9 mouse cellular contexts compared by ENCODE assay signal in genomic region chr8:115942731-115943509, GRCm38 (mm10).
A peak's percentile ranks its signal among the peaks of the same experiment; 100 is the strongest.
DNase-seq lines count a peak whose midpoint lies in the region; ATAC-seq and TF ChIP-seq lines count a peak whose summit lies in the region.
"Had no signal": no experiment of that assay in that cellular context is flagged by ENCODE, and none has a peak within 500 bp of the region (broad histone marks: within the 10 kb centered on the region; RNA-seq: fewer than 3 reads in every experiment).

No protein-coding gene starts in this region.

- TF ChIP-seq CTCF in forebrain, postnatal 0 days (IDR thresholded peaks at IDR 0.05; ENCODE audit: low read depth), result no peak

- 28% methylated on average over 16 of the region's 16 CpGs for WGBS in forebrain, postnatal 0 days
- WGBS in hindbrain, embryonic 15.5 days, result 34% methylated on average over 16 of the region's 16 CpGs
- WGBS in midbrain, embryonic 16.5 days, result 31% methylated on average over 16 of the region's 16 CpGs

- H3K27ac ChIP-seq in forebrain, postnatal 0 days (ENCODE audit: low read depth, low read length), result no peak overlapping the region
- H3K27ac ChIP-seq in hindbrain, embryonic 15.5 days (replicated peaks), result no peak overlapping the region
- no peak overlapping the region for H3K27ac ChIP-seq in midbrain, embryonic 16.5 days (ENCODE audit: low read length)

- no peaks in the 10 kb centered on the region for H3K9me3 ChIP-seq in forebrain, postnatal 0 days (ENCODE audit: low read length)
- no peaks in the 10 kb centered on the region for H3K9me3 ChIP-seq in hindbrain, embryonic 15.5 days
- no peaks in the 10 kb centered on the region for H3K9me3 ChIP-seq in midbrain, embryonic 16.5 days (replicated peaks; ENCODE audit: control insufficient read depth, low read length, poor library complexity, severe bottlenecking)

- no peak overlapping the region; the same call in 1 of the 2 replicates for H3K4me2 ChIP-seq in forebrain, postnatal 0 days (ENCODE audit: low read depth)
- peak overlapping the region; percentile 39 for H3K4me2 ChIP-seq in hindbrain, embryonic 15.5 days
- H3K4me2 ChIP-seq in midbrain, embryonic 16.5 days (ENCODE audit: low read length), result peak overlapping the region; percentile 37

- intact Hi-C loops in left cerebral cortex, postnatal 10 days (cut with DNase I), result no loop called here

- peak; percentile 45; the same call in 1 of the 2 replicates for ATAC-seq in forebrain, postnatal 0 days
- 0 out of 2 replicates have a peak, but pooled peaks have one; percentile 23 for ATAC-seq in hindbrain, embryonic 15.5 days (ENCODE audit: low FRiP score, low read depth)
- peak; percentile 51; the same call in 1 of the 2 replicates for ATAC-seq in midbrain, embryonic 16.5 days

- peaks cover 7% of the 10 kb centered on the region; the same call in 1 of the 2 replicates for H3K4me1 ChIP-seq in forebrain, postnatal 0 days (ENCODE audit: insufficient read depth)
- peaks cover 8% of the 10 kb centered on the region for H3K4me1 ChIP-seq in hindbrain, embryonic 15.5 days (replicated peaks)
- peaks cover 7% of the 10 kb centered on the region; the same call in 1 of the 2 replicates for H3K4me1 ChIP-seq in midbrain, embryonic 16.5 days (ENCODE audit: control insufficient read depth, insufficient read depth, low read length)

- H3K36me3 ChIP-seq in forebrain, postnatal 0 days (ENCODE audit: insufficient read depth), result no peaks in the 10 kb centered on the region
- H3K36me3 ChIP-seq in hindbrain, embryonic 15.5 days, result no peaks in the 10 kb centered on the region
- no peaks in the 10 kb centered on the region for H3K36me3 ChIP-seq in midbrain, embryonic 16.5 days (ENCODE audit: control insufficient read depth, insufficient read depth, low read length)

- H3K27me3 ChIP-seq in forebrain, postnatal 0 days (ENCODE audit: insufficient read depth, low read length), result no peaks in the 10 kb centered on the region
- no peaks in the 10 kb centered on the region for H3K27me3 ChIP-seq in hindbrain, embryonic 15.5 days
- no peaks in the 10 kb centered on the region for H3K27me3 ChIP-seq in midbrain, embryonic 16.5 days (ENCODE audit: control insufficient read depth, insufficient read depth, low read depth, low read length)

- no peak overlapping the region for H3K4me3 ChIP-seq in forebrain, postnatal 0 days (ENCODE audit: low read depth, low read length)
- H3K4me3 ChIP-seq in hindbrain, embryonic 15.5 days, result no peak overlapping the region
- no peak overlapping the region for H3K4me3 ChIP-seq in midbrain, embryonic 16.5 days (ENCODE audit: low read depth, low read length)
- H3K4me3 ChIP-seq: erythroblast, embryonic 14.5 days had no signal

- no peak overlapping the region for H3K9ac ChIP-seq in forebrain, postnatal 0 days
- no peak overlapping the region; the same call in 1 of the 2 replicates for H3K9ac ChIP-seq in hindbrain, embryonic 15.5 days
- H3K9ac ChIP-seq in midbrain, embryonic 16.5 days (ENCODE audit: low read depth, low read length), result no peak overlapping the region

- DNase-seq in gastrocnemius, postnatal 10 days, result peak; percentile 26
- no peak for DNase-seq in gastrocnemius, adult 8-10 months (ENCODE audit: low spot score in 2 of 2)
- DNase-seq in forebrain, postnatal 0 days, result peak; percentile 57
- DNase-seq in left cerebral cortex, postnatal 10 days (ENCODE audit: extremely low spot score in 1 of 2, low spot score in 2 of 2), result peak; percentile 45 to 50
- DNase-seq in B cell, adult 2 months, result no peak
- no peak for DNase-seq in adrenal gland, adult 8-10 months

Comparison
In these comparisons a context has a peak if more than half of its experiments do, and no peak if none do; other contexts are left out.
1. DNase-seq: peak in gastrocnemius, postnatal 10 days (single experiment), forebrain, postnatal 0 days (single experiment) and left cerebral cortex, postnatal 10 days (2 of 2); none in gastrocnemius, adult 8-10 months (0 of 2), B cell, adult 2 months (0 of 2) and adrenal gland, adult 8-10 months (single experiment).
2. Peak in every context shown above with its lines, with median percentiles within 50 percentile points of each other: ATAC-seq.